Mouse (Mus musculus) granulocyte monocyte progenitor cell, adult 5-6 weeks (primary cell): ENCODE data around the gene Bglap2. TPM values are rescaled to one million over a fixed set of nuclear protein-coding genes. Genes with fewer than 3 reads are reported as not detected.
A peak's percentile ranks its signal among the peaks of the same experiment; 100 is the strongest.
"Not testable (repeated sequence)": the region's sequence is repeated elsewhere in the genome, so short reads cannot be mapped to it uniquely, and the experiment has no call there.

Experiments
- ATAC-seq: replicated peaks from 2 replicates; pipeline ENCODE4 v1.8.0; 2016; ENCODE audit warnings: mild to moderate bottlenecking, moderate TSS enrichment, inconsistent platforms; ENCODE audit not compliant: poor library complexity, severe bottlenecking
- total RNA-seq, 2 experiments: library from RNA; stranded (forward) in 1 of 2; stranded (reverse) in 1 of 2; fragments of 200-712, 200-1000 nt in 1 of 2; fragments of >200 nt in 1 of 2; fragmentation: Nextera tagmentation in 1 of 2; gene quantifications; 2 replicates each; pipeline ENCODE4 v1.2.3; 2014 to 2017

Bglap2 gene
- total RNA-seq, 2 experiments from 2014 or later = not detected

GRCm38 (mm10) chr3:88395288-88395687 is 16.8 kb upstream of the Bglap2 start:
- ATAC-seq = no peak

GRCm38 (mm10) chr3:88393776-88394375 is 15.4 kb upstream of the Bglap2 start:
- ATAC-seq = no peak

- ATAC-seq = no peak
Measured at GRCm38 (mm10) chr3:88384364-88384763, 5.9 kb upstream of the Bglap2 start, which contains the start of gene Bglap. TSS of gene Bglap (minus strand) at chr3:88384464.

- not testable (repeated sequence) for ATAC-seq
Measured at GRCm38 (mm10) chr3:88382383-88382782, 3.9 kb upstream of the Bglap2 start.

- ATAC-seq = peak; percentile 76
Measured at GRCm38 (mm10) chr3:88381389-88382315, 3.2 kb upstream of the Bglap2 start.

GRCm38 (mm10) chr3:88376644-88377043 is 1.9 kb downstream of the Bglap2 start:
- ATAC-seq = not testable (repeated sequence)

- ATAC-seq = peak; percentile 62
Measured at GRCm38 (mm10) chr3:88375750-88376626, 2.5 kb downstream of the Bglap2 start.

GRCm38 (mm10) chr3:88372643-88373042 is 5.9 kb downstream of the Bglap2 start, which contains the start of gene Bglap3:
TSS of gene Bglap3 (minus strand) at chr3:88372743.
- ATAC-seq = not testable (repeated sequence)

- not testable (repeated sequence) for ATAC-seq
Measured at GRCm38 (mm10) chr3:88368511-88368910, 10.0 kb downstream of the Bglap2 start.

- ATAC-seq = not testable (repeated sequence)
Measured at GRCm38 (mm10) chr3:88367517-88367916, 11.0 kb downstream of the Bglap2 start.

GRCm38 (mm10) chr3:88366830-88367428 is 11.6 kb downstream of the Bglap2 start:
- peak; percentile 81 for ATAC-seq

- ATAC-seq = no peak
Measured at GRCm38 (mm10) chr3:88365705-88366361, 12.7 kb downstream of the Bglap2 start.

GRCm38 (mm10) chr3:88364337-88364736 is 14.2 kb downstream of the Bglap2 start, which contains the start of gene Paqr6:
TSS of gene Paqr6 (plus strand) at chr3:88364584.
- no peak for ATAC-seq

- ATAC-seq = no peak
Measured at GRCm38 (mm10) chr3:88363700-88364099, 14.8 kb downstream of the Bglap2 start.

GRCm38 (mm10) chr3:88361612-88362313 is 16.7 kb downstream of the Bglap2 start:
- no peak for ATAC-seq

- no peak for ATAC-seq
Measured at GRCm38 (mm10) chr3:88361096-88361495, 17.4 kb downstream of the Bglap2 start.

GRCm38 (mm10) chr3:88359989-88360388 is 18.5 kb downstream of the Bglap2 start:
- ATAC-seq = no peak

- ATAC-seq = no peak
Measured at GRCm38 (mm10) chr3:88359584-88359983, 18.9 kb downstream of the Bglap2 start.
